Mouse (Mus musculus) C2C12 (cell line): ENCODE measurements at regions not wholly inside any gene's neighbourhood (a gene's known extent, or its start where the extent isn't known, plus 50 kb on each side); places are given as distances from the start of the nearest gene placed in this dataset.

ENCODE experiments used
- CTCF ChIP-seq: IDR thresholded peaks from one replicate; pipeline ENCODE4 v1.5.1; 2011; ENCODE audit not compliant: control insufficient read depth, insufficient read depth, insufficient read length
- FOSL1 ChIP-seq: IDR thresholded peaks from one replicate; pipeline ENCODE4 v1.8.0; 2011; ENCODE audit warnings: mild to moderate bottlenecking, low read length; ENCODE audit not compliant: poor library complexity, insufficient read depth, severe bottlenecking
- MYOD1 ChIP-seq: IDR thresholded peaks from one replicate; pipeline ENCODE4 v1.6.1; 2011; ENCODE audit warnings: low read depth; ENCODE audit not compliant: control insufficient read depth, insufficient read length
- USF1 ChIP-seq: IDR thresholded peaks from one replicate; pipeline ENCODE4 v1.6.1; 2011; ENCODE audit warnings: low read depth, mild to moderate bottlenecking, control low read depth, moderate library complexity

DNA sequence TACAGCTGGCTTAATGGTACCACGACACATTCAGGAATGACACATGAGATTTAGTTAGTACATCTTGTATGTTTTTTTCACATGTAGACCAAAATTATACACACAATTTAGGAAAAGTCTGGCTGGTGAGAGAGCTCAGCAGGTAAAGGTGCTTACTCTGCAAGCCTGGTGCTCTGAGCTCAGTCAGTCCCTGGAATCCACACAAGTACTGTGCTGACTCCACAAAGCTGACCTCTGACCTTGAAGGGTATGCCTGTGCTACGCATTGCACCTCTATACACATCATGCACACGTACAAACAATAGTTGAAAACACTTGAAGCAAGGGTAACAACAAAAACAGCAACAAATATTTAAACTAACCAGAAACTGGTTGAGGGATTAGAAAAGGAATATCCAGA lies 96.5 kb downstream of the Foxb1 start:
- TF ChIP-seq CTCF = no peak
- no peak for TF ChIP-seq FOSL1
- no peak for TF ChIP-seq MYOD1
- TF ChIP-seq USF1 = no peak
